In the genomic region with DNA sequence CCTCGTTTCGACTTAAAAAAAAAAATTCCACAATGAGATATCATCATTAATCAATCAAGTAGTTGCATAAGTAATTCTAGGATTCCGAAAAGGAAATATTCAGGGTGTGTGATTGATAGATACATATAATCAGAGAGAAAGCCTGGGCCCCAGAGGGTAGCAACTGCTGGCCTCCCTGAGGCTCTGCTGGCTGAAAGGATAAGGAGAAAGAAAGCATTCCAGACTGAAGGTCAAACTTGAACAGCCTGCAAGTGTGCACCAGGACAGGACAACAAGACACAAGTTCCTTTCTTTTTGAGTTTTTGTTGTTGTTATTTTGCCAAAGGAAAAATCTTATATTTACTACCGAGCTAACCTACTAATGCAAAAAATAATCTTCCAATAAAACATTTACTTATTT, we compare ENCODE assay signal across 36 mouse cellular contexts. TPM values are rescaled to one million over a fixed set of nuclear protein-coding genes. Genes with fewer than 3 reads are reported as not detected.
"Had no signal": no experiment of that assay in that cellular context is flagged by ENCODE, and none has a peak within 500 bp of the region (broad histone marks: within the 10 kb centered on the region; RNA-seq: fewer than 3 reads in every experiment).

No protein-coding gene starts in this region.

- H3K27ac ChIP-seq: hindbrain, embryonic 10.5 days; hindbrain, embryonic 13.5 days; hindbrain, embryonic 15.5 days; hindbrain, postnatal 0 days; layer of hippocampus, adult 2 months; left cerebral cortex, adult 2 months; liver, embryonic 13.5 days; liver, embryonic 15.5 days had no signal

- H3K9ac ChIP-seq: forebrain, postnatal 0 days; hindbrain, embryonic 15.5 days; liver, embryonic 13.5 days; liver, embryonic 15.5 days; liver, postnatal 0 days had no signal

- H3K4me1 ChIP-seq: liver, embryonic 13.5 days; liver, embryonic 15.5 days had no signal

- ATAC-seq: forebrain, postnatal 0 days; liver, postnatal 0 days had no signal

- H3K4me2 ChIP-seq: liver, embryonic 11.5 days; liver, embryonic 13.5 days; liver, embryonic 15.5 days had no signal

- H3K9me3 ChIP-seq: hindbrain, embryonic 10.5 days; hindbrain, embryonic 13.5 days; hindbrain, embryonic 15.5 days; liver, embryonic 13.5 days; liver, embryonic 15.5 days had no signal

- H3K36me3 ChIP-seq: hindbrain, embryonic 10.5 days; hindbrain, embryonic 13.5 days; hindbrain, embryonic 15.5 days; liver, embryonic 13.5 days; liver, embryonic 15.5 days had no signal

- DNase-seq: forebrain, postnatal 0 days; gastrocnemius, postnatal 14 days; gastrocnemius, postnatal 36 days; heart, adult 18-20 months; heart, postnatal 10 days; heart, postnatal 36 days; kidney, adult 18-20 months; kidney, adult 8-10 months; kidney, postnatal 10 days; kidney, postnatal 25 days; kidney, postnatal 4 days; liver; liver, embryonic 13.5 days; liver, postnatal 0 days had no signal

- H3K4me3 ChIP-seq: hindbrain, embryonic 13.5 days; hindbrain, embryonic 15.5 days; layer of hippocampus, adult 2 months; left cerebral cortex, adult 2 months; liver, embryonic 13.5 days; liver, embryonic 15.5 days had no signal

RNA-seq across cellular contexts. Expression of gene Foxi3, which starts 12.0 kb away (rescaled TPM):
- total RNA-seq: forebrain, postnatal 0 days; gastrocnemius, adult 18-20 months; gastrocnemius, adult 8-10 months; gastrocnemius, postnatal 14 days; gastrocnemius, postnatal 36 days; heart, adult 18-20 months; heart, postnatal 10 days; heart, postnatal 36 days; hindbrain, postnatal 0 days; layer of hippocampus, adult 2 months; layer of hippocampus, postnatal 10 days; layer of hippocampus, postnatal 25 days; left cerebral cortex, adult 2 months; left cerebral cortex, postnatal 14 days; left cerebral cortex, postnatal 36 days had no signal
- polyA plus RNA-seq: forebrain, postnatal 0 days; gonadal fat pad, adult 2 months; heart, embryonic 14.5 days; heart, embryonic 16.5 days; hindbrain, embryonic 10.5 days; hindbrain, embryonic 13.5 days; hindbrain, embryonic 15.5 days; hindbrain, postnatal 0 days; intestine, embryonic 14.5 days; kidney, embryonic 14.5 days; kidney, embryonic 16.5 days; liver, embryonic 11.5 days; liver, embryonic 13.5 days; liver, embryonic 15.5 days; liver, postnatal 0 days had no signal

RNA-seq across cellular contexts. Expression of gene Tex37, which starts 49.6 kb away (rescaled TPM):
- total RNA-seq: forebrain, postnatal 0 days; gastrocnemius, adult 18-20 months; gastrocnemius, adult 8-10 months; gastrocnemius, postnatal 14 days; gastrocnemius, postnatal 36 days; heart, adult 18-20 months; heart, postnatal 10 days; heart, postnatal 36 days; hindbrain, postnatal 0 days; layer of hippocampus, adult 2 months; layer of hippocampus, postnatal 10 days; layer of hippocampus, postnatal 25 days; left cerebral cortex, adult 2 months; left cerebral cortex, postnatal 14 days; left cerebral cortex, postnatal 36 days had no signal
- polyA plus RNA-seq: forebrain, postnatal 0 days; heart, embryonic 14.5 days; heart, embryonic 16.5 days; hindbrain, embryonic 10.5 days; hindbrain, embryonic 13.5 days; hindbrain, embryonic 15.5 days; hindbrain, postnatal 0 days; intestine, embryonic 14.5 days; kidney, embryonic 14.5 days; kidney, embryonic 16.5 days; limb, embryonic 11.5 days; limb, embryonic 14.5 days; liver, embryonic 11.5 days; liver, embryonic 13.5 days; liver, embryonic 15.5 days; liver, postnatal 0 days had no signal
